Mouse (Mus musculus): ENCODE measurements around the gene 1700034I23Rik. TPM values are rescaled to one million over a fixed set of nuclear protein-coding genes. Genes with fewer than 3 reads are reported as not detected.

1700034I23Rik gene
- polyA plus RNA-seq, 1 experiment from 2014 or later: 0.19 TPM

Other genes with a start within 250 kb of the 1700034I23Rik start
- gene Slc25a31, start 193.7 kb downstream of the 1700034I23Rik start, polyA plus RNA-seq (2016; fragmentation: Nextera tagmentation; extraction: Ambion mirVana): 0.17 TPM in 1 of 2 replicates, not detected in the other
- gene Hspa4l, start 158.0 kb downstream of the 1700034I23Rik start, polyA plus RNA-seq (2016; fragmentation: Nextera tagmentation; extraction: Ambion mirVana): 58.6 and 64.7 TPM in 2 replicates
- 65.9 and 69.2 TPM in 2 replicates for gene Plk4, start 102.5 kb downstream of the 1700034I23Rik start, polyA plus RNA-seq (2016; fragmentation: Nextera tagmentation; extraction: Ambion mirVana)
- gene Mfsd8, start 55.7 kb downstream of the 1700034I23Rik start, polyA plus RNA-seq (2016; fragmentation: Nextera tagmentation; extraction: Ambion mirVana): 10.5 and 11.7 TPM in 2 replicates
- gene Abhd18, start 55.6 kb downstream of the 1700034I23Rik start, polyA plus RNA-seq (2016; fragmentation: Nextera tagmentation; extraction: Ambion mirVana): 8.6 and 9.3 TPM in 2 replicates
- 2.7 and 3.0 TPM in 2 replicates for gene Larp1b, start 47.3 kb upstream of the 1700034I23Rik start, polyA plus RNA-seq (2016; fragmentation: Nextera tagmentation; extraction: Ambion mirVana)
- 36.9 and 37.0 TPM in 2 replicates for gene Pgrmc2, start 180.5 kb upstream of the 1700034I23Rik start, polyA plus RNA-seq (2016; fragmentation: Nextera tagmentation; extraction: Ambion mirVana)